Mouse (Mus musculus) erythroblast, embryonic 14.5 days (primary cell): ENCODE measurements around the gene Ppil6.

Experiments used
- GATA1 ChIP-seq: IDR thresholded peaks from 2 replicates; pipeline ENCODE4 v1.6.1; 2012; ENCODE audit warnings: low read length, inconsistent platforms, mixed read lengths
- TAL1 ChIP-seq: IDR thresholded peaks from 3 replicates; pipeline ENCODE4 v1.6.1; 2012; ENCODE audit warnings: low read length, inconsistent platforms, mixed read lengths

- TF ChIP-seq GATA1, result no peak
- no peak for TF ChIP-seq TAL1
These were observed 7.8 kb upstream of the Ppil6 start for GRCm38 (mm10) chr10:41482446-41482845.
